Mouse (Mus musculus) hindbrain, embryonic 15.5 days (tissue): ENCODE results near the gene Hist2h3c2. TPM values are rescaled to one million over a fixed set of nuclear protein-coding genes. Genes with fewer than 3 reads are reported as not detected.
"Not testable (repeated sequence)": the region's sequence is repeated elsewhere in the genome, so short reads cannot be mapped to it uniquely, and the experiment has no call there.

ENCODE experiments used
- ATAC-seq: fragments of 200-750 bp; cut with Nextera tagmentation; 2 replicates; pipeline ENCODE4 v1.8.0; 2017; ENCODE audit warnings: low read depth, moderate number of reproducible peaks, moderate TSS enrichment; ENCODE audit not compliant: low FRiP score
- H3K27ac ChIP-seq: fragments of 300-500 bp; sonication (generic); replicated peaks from 2 replicates; pipeline ENCODE4 v1.5.1; 2015; ENCODE audit warnings: mild to moderate bottlenecking, inconsistent platforms
- H3K27me3 ChIP-seq: fragments of 300-500 bp; sonication (generic); 2 replicates; pipeline ENCODE4 v1.6.1; 2015; ENCODE audit warnings: control low read depth, inconsistent platforms
- H3K36me3 ChIP-seq: fragments of 300-500 bp; sonication (generic); 2 replicates; pipeline ENCODE4 v1.6.1; 2015; ENCODE audit warnings: control low read depth, inconsistent platforms
- H3K4me1 ChIP-seq: fragments of 300-500 bp; sonication (generic); replicated peaks from 2 replicates; pipeline ENCODE4 v1.6.1; 2015; ENCODE audit warnings: control low read depth, inconsistent platforms
- H3K4me2 ChIP-seq: fragments of 300-500 bp; sonication (generic); 2 replicates; pipeline ENCODE4 v1.6.1; 2015; ENCODE audit warnings: moderate library complexity, mild to moderate bottlenecking, inconsistent platforms
- H3K4me3 ChIP-seq: fragments of 300-500 bp; sonication (generic); 2 replicates; pipeline ENCODE4 v1.5.1; 2015; ENCODE audit warnings: mild to moderate bottlenecking, inconsistent platforms
- H3K9ac ChIP-seq: fragments of 300-500 bp; sonication (generic); 2 replicates; pipeline ENCODE4 v1.6.1; 2015; ENCODE audit warnings: inconsistent platforms
- H3K9me3 ChIP-seq: fragments of 300-500 bp; sonication (generic); 2 replicates; pipeline ENCODE4 v1.6.1; 2016; ENCODE audit warnings: control low read depth, inconsistent platforms
- WGBS: fragments of 180-500 bp; shearing (Covaris S2); methylation state at CpG from one replicate; pipeline ENCODE4 v1.1.7; 2015; 5-methylcytosine and 5-hydroxymethylcytosine counted together
- microRNA-seq: library from miRNA; unstranded; fragments of <30 nt; microRNA quantifications from one replicate; pipeline ENCODE4, GENCODE M21; 2016
- polyA plus RNA-seq: library from polyadenylated mRNA; unstranded; fragments of >200 nt; fragmentation: Nextera tagmentation; extraction: Ambion mirVana; gene quantifications from 2 replicates; pipeline ENCODE4 v1.2.1, GENCODE M21; 2015

Gene Hist2h3c2
- polyA plus RNA-seq, 1 experiment from 2014 or later: 1.2 TPM

DNA sequence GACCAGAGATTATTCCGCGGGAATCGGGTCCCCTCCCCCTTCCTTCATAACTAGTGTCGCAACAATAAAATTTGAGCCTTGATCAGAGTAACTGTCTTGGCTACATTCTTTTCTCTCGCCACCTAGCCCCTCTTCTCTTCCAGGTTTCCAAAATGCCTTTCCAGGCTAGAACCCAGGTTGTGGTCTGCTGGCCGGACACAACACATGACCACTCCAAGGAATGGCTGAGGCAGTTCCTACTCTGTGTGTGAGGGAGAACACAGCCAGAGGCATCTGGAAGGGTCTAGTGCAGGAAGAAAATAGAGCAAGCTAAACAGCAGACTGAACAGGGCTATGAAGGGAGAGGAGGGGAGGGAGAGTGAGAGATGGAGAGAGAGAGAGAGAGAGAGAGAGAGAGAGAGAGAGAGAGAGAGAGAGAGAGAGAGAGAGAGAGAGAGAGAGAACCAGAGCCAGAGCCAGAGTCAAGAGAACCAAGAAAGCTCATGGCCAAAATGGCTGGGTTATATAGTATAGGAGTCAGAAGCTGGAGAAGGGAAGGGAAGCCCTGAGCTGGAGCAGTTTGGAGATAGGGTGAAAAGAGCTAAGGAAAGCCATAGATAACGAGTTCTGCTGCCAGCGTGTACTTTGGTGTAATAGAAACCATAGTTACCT lies 40.2 kb downstream of the Hist2h3c2 start:
- peaks cover 14% of the 10 kb centered on the region for H3K36me3 ChIP-seq
- H3K4me1 ChIP-seq: peaks cover 16% of the 10 kb centered on the region
- H3K4me3 ChIP-seq: peak overlapping the region; percentile 62; the same call in 1 of the 2 replicates
- not testable (repeated sequence) for ATAC-seq, H3K9me3 ChIP-seq, H3K27ac ChIP-seq, H3K27me3 ChIP-seq, H3K9ac ChIP-seq
- WGBS: 32% methylated on average over 8 of the region's 8 CpGs
- H3K4me2 ChIP-seq: peak overlapping the region; percentile 96

DNA sequence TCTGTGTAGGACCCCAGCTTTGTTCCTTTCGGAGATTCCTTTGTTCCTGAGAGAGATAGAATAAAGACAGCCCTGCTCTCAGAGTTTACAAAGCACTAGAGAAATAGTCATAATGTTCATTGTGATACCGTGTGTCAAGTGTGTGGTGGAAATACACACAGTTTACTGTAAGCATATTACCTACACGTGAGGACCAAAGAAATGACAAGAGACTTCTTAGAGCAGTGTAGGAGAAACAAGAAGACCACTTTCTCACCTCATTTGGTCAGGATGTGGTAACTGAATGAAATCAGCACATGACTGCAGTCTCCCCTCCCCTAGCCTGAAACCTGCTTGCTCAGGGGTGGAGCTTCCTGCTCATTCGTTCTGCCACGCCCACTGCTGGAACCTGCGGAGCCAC lies 40.7 kb downstream of the Hist2h3c2 start:
- WGBS: 7% methylated on average over 6 of the region's 6 CpGs
- ATAC-seq: peak; percentile 20

GRCm38 (mm10) chr3:96197129-96197749 lies 41.7 kb downstream of the Hist2h3c2 start:
- WGBS: under 1% methylated on average over 50 of the region's 50 CpGs
- ATAC-seq: peak; percentile 94

More for the DNA sequence above, 40.7 kb downstream of the Hist2h3c2 start:
- H3K27me3 ChIP-seq: peaks cover 3% of the 10 kb centered on the region; the same call in 1 of the 2 replicates
- H3K9ac ChIP-seq: peak overlapping the region; percentile 34
- peak overlapping the region; percentile 95 for H3K27ac ChIP-seq
- H3K4me2 ChIP-seq: peak overlapping the region; percentile 96
- peak overlapping the region; percentile 62 for H3K4me3 ChIP-seq
- peaks cover 16% of the 10 kb centered on the region for H3K4me1 ChIP-seq
- H3K36me3 ChIP-seq: peaks cover 16% of the 10 kb centered on the region
- no peaks in the 10 kb centered on the region for H3K9me3 ChIP-seq

GRCm38 (mm10) chr3:96196437-96197128 lies 42.3 kb downstream of the Hist2h3c2 start:
- Histone ChIP-seq H3K9ac (peak overlapping the region; percentile 83), H3K36me3 (peaks cover 31% of the 10 kb centered on the region), H3K4me2 (peak overlapping the region; percentile 96), H3K9me3 (no peaks in the 10 kb centered on the region), H3K27me3 (peaks cover 3% of the 10 kb centered on the region; the same call in 1 of the 2 replicates), H3K27ac (peak overlapping the region; percentile 95), H3K4me1 (peaks cover 16% of the 10 kb centered on the region), H3K4me3 (peak overlapping the region; percentile 62)
- 17% methylated on average over 27 of the region's 27 CpGs for WGBS
- peak; percentile 52 for ATAC-seq

More at GRCm38 (mm10) chr3:96197129-96197749, 41.7 kb downstream of the Hist2h3c2 start:
- Histone ChIP-seq H3K4me1 (peaks cover 16% of the 10 kb centered on the region), H3K36me3 (peaks cover 25% of the 10 kb centered on the region), H3K4me3 (peak overlapping the region; percentile 62), H3K4me2 (peak overlapping the region; percentile 96), H3K9ac (peak overlapping the region; percentile 83), H3K9me3 (no peaks in the 10 kb centered on the region), H3K27me3 (peaks cover 3% of the 10 kb centered on the region; the same call in 1 of the 2 replicates), H3K27ac (peak overlapping the region; percentile 95)

GRCm38 (mm10) chr3:96195616-96196313 lies 43.2 kb downstream of the Hist2h3c2 start:
- H3K4me3 ChIP-seq: no peak overlapping the region
- peak overlapping the region; percentile 83; the same call in 1 of the 2 replicates for H3K9ac ChIP-seq

DNA sequence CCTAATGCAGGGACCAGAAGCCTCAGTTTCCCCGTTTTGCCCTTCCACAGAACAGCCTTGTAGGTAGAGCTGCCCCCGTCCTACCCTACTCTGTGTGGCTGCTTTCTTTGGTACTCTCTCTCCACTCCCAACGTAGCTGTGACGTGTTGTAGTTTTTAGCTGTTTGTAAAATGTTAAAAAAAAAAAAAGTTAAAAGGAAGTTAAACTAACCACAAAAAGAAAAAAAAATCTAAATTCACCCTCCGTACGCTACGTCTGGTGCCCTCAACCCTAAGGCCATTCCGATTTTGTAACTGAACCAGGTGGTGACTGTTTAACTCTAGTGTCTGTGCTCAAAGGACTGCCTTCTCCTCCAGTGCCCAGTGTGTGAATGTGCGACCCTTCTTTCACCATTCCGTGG lies 44.0 kb downstream of the Hist2h3c2 start:
- ATAC-seq: no peak
- Histone ChIP-seq H3K4me3 (no peak overlapping the region), H3K27me3 (peaks cover 3% of the 10 kb centered on the region; the same call in 1 of the 2 replicates), H3K9ac (no peak overlapping the region), H3K4me1 (peaks cover 16% of the 10 kb centered on the region), H3K27ac (no peak overlapping the region), H3K36me3 (peaks cover 48% of the 10 kb centered on the region), H3K4me2 (no peak overlapping the region), H3K9me3 (no peaks in the 10 kb centered on the region)
- 89% methylated on average over 10 of the region's 10 CpGs for WGBS

More at GRCm38 (mm10) chr3:96195616-96196313, 43.2 kb downstream of the Hist2h3c2 start:
- Histone ChIP-seq H3K4me1 (peaks cover 16% of the 10 kb centered on the region), H3K27ac (peak overlapping the region; percentile 95; the same call in 1 of the 2 replicates), H3K36me3 (peaks cover 40% of the 10 kb centered on the region), H3K27me3 (peaks cover 3% of the 10 kb centered on the region; the same call in 1 of the 2 replicates), H3K4me2 (peak overlapping the region; percentile 96), H3K9me3 (no peaks in the 10 kb centered on the region)
- WGBS: 94% methylated on average over 11 of the region's 11 CpGs
- no peak for ATAC-seq

DNA sequence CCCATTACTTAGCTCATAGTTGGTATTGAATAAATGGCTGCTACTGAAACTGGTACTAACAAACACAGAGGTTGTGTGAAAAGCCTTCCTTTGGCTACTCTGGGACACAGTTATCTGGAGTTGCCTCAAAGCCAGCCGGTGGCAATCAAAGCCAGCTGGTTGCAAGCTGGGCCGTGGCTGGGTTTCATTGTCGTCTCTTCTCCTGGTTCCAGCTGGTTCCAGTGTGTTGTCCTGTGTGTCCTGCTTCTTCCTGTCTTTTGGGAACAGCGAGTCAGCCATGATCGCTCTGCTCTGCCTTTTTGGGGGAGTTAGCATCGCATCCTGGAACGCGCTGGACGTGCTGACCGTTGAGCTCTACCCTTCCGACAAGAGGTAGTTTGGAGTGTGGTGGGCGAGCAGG lies 46.0 kb downstream of the Hist2h3c2 start:
- Histone ChIP-seq H3K4me2 (no peak overlapping the region), H3K27me3 (no peaks in the 10 kb centered on the region), H3K4me3 (no peak overlapping the region), H3K9ac (no peak overlapping the region), H3K9me3 (no peaks in the 10 kb centered on the region), H3K4me1 (peaks cover 12% of the 10 kb centered on the region), H3K36me3 (peaks cover 62% of the 10 kb centered on the region), H3K27ac (no peak overlapping the region)
- no peak for ATAC-seq
- 67% methylated on average over 12 of the region's 12 CpGs for WGBS

Small RNA genes within 50 kb of the gene (microRNA-seq; reads per million reads assigned to microRNA genes)
- gene Gm44492: 0.65 reads per million
- not detected for gene Gm47311
- not detected for gene Gm47313

Other genes with a start within 250 kb of the Hist2h3c2 start
- gene Plekho1, start 243.1 kb downstream of the Hist2h3c2 start, polyA plus RNA-seq: 47.8 and 49.5 TPM in 2 replicates
- gene Vps45, start 180.7 kb downstream of the Hist2h3c2 start, polyA plus RNA-seq: 56.1 and 63.2 TPM in 2 replicates
- 8.6 and 9.6 TPM in 2 replicates for gene Otud7b, start 134.6 kb downstream of the Hist2h3c2 start, polyA plus RNA-seq
- gene Mtmr11, start 77.1 kb downstream of the Hist2h3c2 start, polyA plus RNA-seq: 10.3 and 12.2 TPM in 2 replicates
- 127 and 146 TPM in 2 replicates for gene Sf3b4, start 66.8 kb downstream of the Hist2h3c2 start, polyA plus RNA-seq
- 126 and 137 TPM in 2 replicates for gene Sv2a, start 58.0 kb downstream of the Hist2h3c2 start, polyA plus RNA-seq
- gene Bola1, start 19.4 kb downstream of the Hist2h3c2 start, polyA plus RNA-seq: 56.0 and 56.3 TPM in 2 replicates
- 0.42 and 0.77 TPM in 2 replicates for gene Hist2h2ab, start 19.3 kb downstream of the Hist2h3c2 start, polyA plus RNA-seq
- gene Hist2h2ac, start 18.2 kb downstream of the Hist2h3c2 start, polyA plus RNA-seq: 2.0 and 2.9 TPM in 2 replicates
- gene Hist2h2be, start 18.0 kb downstream of the Hist2h3c2 start, polyA plus RNA-seq: 4.6 and 4.7 TPM in 2 replicates
- gene Hist2h2aa2, start 1.1 kb upstream of the Hist2h3c2 start, polyA plus RNA-seq: 28.7 and 39.4 TPM in 2 replicates
- gene Hist2h2aa1, start 6.4 kb upstream of the Hist2h3c2 start, polyA plus RNA-seq: 17.3 and 22.4 TPM in 2 replicates
- gene Hist2h3c1, start 7.6 kb upstream of the Hist2h3c2 start, polyA plus RNA-seq: 0.27 TPM in 1 of 2 replicates, not detected in the other
- 4.5 and 6.5 TPM in 2 replicates for gene Hist2h4, start 24.2 kb upstream of the Hist2h3c2 start, polyA plus RNA-seq
- gene Hist2h3b, start 29.5 kb upstream of the Hist2h3c2 start, polyA plus RNA-seq: 12.2 and 19.7 TPM in 2 replicates
- gene Hist2h2bb, start 30.6 kb upstream of the Hist2h3c2 start, polyA plus RNA-seq: 3.0 and 4.2 TPM in 2 replicates
- 1.4 and 2.3 TPM in 2 replicates for gene Fcgr1, start 54.8 kb upstream of the Hist2h3c2 start, polyA plus RNA-seq
- gene BC107364, start 213.2 kb upstream of the Hist2h3c2 start, polyA plus RNA-seq: not detected in 2 replicates